Mouse (Mus musculus) macrophage (primary cell): ENCODE measurements around the gene Vsig1. TPM values are rescaled to one million over a fixed set of nuclear protein-coding genes. Genes with fewer than 3 reads are reported as not detected.

Source experiments
- H3K27ac ChIP-seq: fragments of 350-480 bp; formaldehyde crosslinking; 2 replicates; pipeline ENCODE4 v1.9.0; 2021
- H3K36me3 ChIP-seq: fragments of 350-480 bp; formaldehyde crosslinking; 2 replicates; pipeline ENCODE4 v1.9.0; 2021; ENCODE audit errors: inconsistent target
- H3K4me3 ChIP-seq: fragments of 350-480 bp; formaldehyde crosslinking; 2 replicates; pipeline ENCODE4 v1.9.0; 2021; ENCODE audit errors: inconsistent target
- H3K79me2 ChIP-seq: fragments of 350-480 bp; formaldehyde crosslinking; 2 replicates; pipeline ENCODE4 v1.9.0; 2021; ENCODE audit errors: inconsistent target
- WGBS: methylation state at CpG from one replicate; pipeline ENCODE4 v1.1.7; 2026; ENCODE audit warnings: inconsistent platforms; ENCODE audit not compliant: missing documents; 5-methylcytosine and 5-hydroxymethylcytosine counted together
- polyA plus RNA-seq: library from polyadenylated mRNA; stranded (reverse); fragments of 250-400 nt; gene quantifications from 3 replicates; pipeline ENCODE4 v1.2.4, GENCODE M21; 2018; ENCODE audit warnings: inconsistent platforms

The Vsig1 gene
- polyA plus RNA-seq, 1 experiment from 2014 or later = not detected

- WGBS = 80% methylated on average over 4 of the region's 4 CpGs
- Histone ChIP-seq H3K79me2 (no peaks in the 10 kb centered on the region), H3K4me3 (no peak overlapping the region), H3K27ac (no peak overlapping the region), H3K36me3 (no peaks in the 10 kb centered on the region)
Observed at GRCm38 (mm10) chrX:140980163-140980562, 72.8 kb downstream of the Vsig1 start.

- H3K79me2 ChIP-seq = no peaks in the 10 kb centered on the region
- no peaks in the 10 kb centered on the region for H3K36me3 ChIP-seq
- H3K4me3 ChIP-seq = no peak overlapping the region
- no peak overlapping the region for H3K27ac ChIP-seq
- 62% methylated on average over 6 of the region's 6 CpGs for WGBS
Observed at GRCm38 (mm10) chrX:140983206-140983960, 76.0 kb downstream of the Vsig1 start.

GRCm38 (mm10) chrX:140984795-140985194 lies 77.4 kb downstream of the Vsig1 start:
- no peaks in the 10 kb centered on the region for H3K79me2 ChIP-seq
- WGBS = 33% methylated on average over 6 of the region's 6 CpGs
- no peaks in the 10 kb centered on the region for H3K36me3 ChIP-seq
- no peak overlapping the region for H3K4me3 ChIP-seq
- H3K27ac ChIP-seq = no peak overlapping the region

GRCm38 (mm10) chrX:140985256-140985655 lies 77.8 kb downstream of the Vsig1 start:
- WGBS = 91% methylated on average over 2 of the region's 2 CpGs
- no peak overlapping the region for H3K4me3 ChIP-seq
- H3K27ac ChIP-seq = no peak overlapping the region
- no peaks in the 10 kb centered on the region for H3K36me3 ChIP-seq
- no peaks in the 10 kb centered on the region for H3K79me2 ChIP-seq

Other genes starting within 250 kb of the Vsig1 start
- gene Mid2, start 243.0 kb upstream of the Vsig1 start, polyA plus RNA-seq = 0.13 to 0.15 TPM in 2 of 3 replicates, not detected in the other
- not detected in 3 replicates for gene Tex13b, start 94.2 kb upstream of the Vsig1 start, polyA plus RNA-seq
- 34.6 to 35.7 TPM (median 34.9 TPM) in 3 replicates for gene Psmd10, start 49.1 kb downstream of the Vsig1 start, polyA plus RNA-seq
- gene Atg4a, start 49.3 kb downstream of the Vsig1 start, polyA plus RNA-seq = 15.2 to 22.6 TPM (median 18.0 TPM) in 3 replicates